Mouse (Mus musculus) embryo, embryonic 11 days (tissue): Measurements from ENCODE around the gene Slc18a2.

Source experiments
- DNase-seq: peaks from one replicate; pipeline ENCODE4 v3.0.0-alpha.2; 2015

Slc18a2 gene

GRCm38 (mm10) chr19:59280841-59281240, 20.1 kb downstream of the Slc18a2 start:
- no peak for DNase-seq

GRCm38 (mm10) chr19:59282001-59282400, 21.3 kb downstream of the Slc18a2 start:
- no peak for DNase-seq

- no peak for DNase-seq
Observed at GRCm38 (mm10) chr19:59289042-59289441, 28.3 kb downstream of the Slc18a2 start.

DNA sequence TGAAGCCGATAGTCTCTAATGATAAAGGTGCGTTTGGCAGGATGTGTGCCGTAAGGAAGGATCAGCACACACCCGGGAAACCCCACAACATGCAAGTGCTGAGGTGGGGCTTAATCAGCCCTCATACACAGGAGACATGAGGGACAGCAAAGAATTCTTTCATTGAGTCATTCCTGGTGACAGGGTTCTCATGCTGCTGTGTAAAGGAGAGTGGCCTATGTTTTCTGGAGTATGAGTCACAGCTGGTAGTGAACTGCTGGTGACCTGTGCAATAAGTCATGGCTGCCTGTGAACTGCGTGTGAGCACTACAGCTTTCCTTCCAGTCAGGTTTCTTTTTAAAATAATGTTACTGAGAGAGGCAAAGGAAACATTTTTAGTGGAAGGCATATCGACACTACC, 29.1 kb downstream of the Slc18a2 start:
- no peak for DNase-seq

DNA sequence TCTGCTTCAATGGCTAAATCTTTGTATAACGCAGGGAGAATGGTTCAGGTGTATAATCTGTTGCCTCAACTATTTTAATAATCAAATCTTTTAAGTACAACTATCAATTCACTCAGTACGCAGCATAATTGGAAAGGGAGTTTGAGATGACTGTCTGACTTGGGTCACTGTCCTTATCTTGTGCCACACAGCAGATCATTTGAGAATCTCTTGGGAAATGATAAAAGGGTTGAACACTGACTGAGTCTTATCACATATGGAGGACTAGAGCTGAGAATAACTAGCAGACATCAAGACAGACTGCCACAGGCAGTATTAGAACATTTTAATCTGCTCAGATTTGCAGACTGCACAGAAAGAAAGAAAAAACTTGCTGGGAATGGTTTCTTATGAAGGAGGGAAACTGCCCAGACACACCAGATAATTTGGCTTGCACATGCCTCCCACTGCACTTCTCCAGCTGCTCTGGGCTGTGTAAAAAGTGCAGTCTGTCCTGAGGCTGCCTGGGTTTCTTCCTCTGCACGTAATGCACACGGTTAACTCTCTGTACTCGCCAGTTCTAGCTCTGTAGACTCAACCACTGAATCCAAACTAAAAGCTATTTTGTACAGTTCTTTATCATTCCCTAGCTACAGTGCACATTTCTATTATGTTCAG, 31.6 kb downstream of the Slc18a2 start:
- no peak for DNase-seq

DNA sequence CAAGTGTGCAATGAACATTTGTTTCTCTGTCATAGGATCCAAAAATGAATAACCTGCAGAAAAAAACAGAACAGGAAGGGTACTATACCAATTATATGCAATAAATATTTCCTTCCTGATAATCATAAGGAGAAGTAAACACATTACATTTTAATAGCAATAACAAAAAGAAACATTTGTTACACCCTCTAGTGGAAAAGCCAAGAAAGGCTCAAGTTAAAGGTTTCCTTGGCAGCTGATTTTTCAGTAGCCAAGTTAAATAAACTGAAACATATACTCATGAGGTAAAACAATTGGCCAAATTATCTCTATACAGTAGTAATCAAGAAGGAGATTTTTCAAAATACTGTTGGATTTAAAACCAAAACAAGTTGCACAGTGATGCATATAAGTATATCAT, 54.6 kb downstream of the Slc18a2 start:
- no peak for DNase-seq

GRCm38 (mm10) chr19:59316571-59316970, 55.9 kb downstream of the Slc18a2 start:
- DNase-seq: peak; percentile 45

DNA sequence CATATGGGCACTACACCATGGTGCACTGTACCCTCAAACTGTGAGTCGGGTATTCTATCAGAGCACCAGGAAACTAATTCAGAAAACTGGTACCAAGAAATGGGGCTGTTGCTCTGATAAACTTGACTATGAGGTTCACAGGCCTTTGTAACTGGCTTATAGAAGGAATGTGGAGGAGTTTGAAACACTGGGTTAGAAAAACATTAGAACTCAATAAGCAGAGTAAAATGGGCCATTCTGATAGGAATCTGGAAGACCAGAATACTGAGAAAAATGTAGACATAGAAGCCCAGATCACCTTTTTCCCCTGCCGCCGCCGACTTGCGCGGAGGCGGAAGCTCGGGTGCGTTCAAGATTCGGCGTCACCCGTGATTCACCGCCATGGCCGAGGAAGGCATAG, 61.3 kb downstream of the Slc18a2 start, which contains the start of gene Rps12-ps3:
TSS of gene Rps12-ps3 (plus strand) at position 301 of the 400 bp plus-strand sequence.
- DNase-seq: no peak

GRCm38 (mm10) chr19:59330816-59331225, 70.1 kb downstream of the Slc18a2 start:
- DNase-seq: no peak

DNA sequence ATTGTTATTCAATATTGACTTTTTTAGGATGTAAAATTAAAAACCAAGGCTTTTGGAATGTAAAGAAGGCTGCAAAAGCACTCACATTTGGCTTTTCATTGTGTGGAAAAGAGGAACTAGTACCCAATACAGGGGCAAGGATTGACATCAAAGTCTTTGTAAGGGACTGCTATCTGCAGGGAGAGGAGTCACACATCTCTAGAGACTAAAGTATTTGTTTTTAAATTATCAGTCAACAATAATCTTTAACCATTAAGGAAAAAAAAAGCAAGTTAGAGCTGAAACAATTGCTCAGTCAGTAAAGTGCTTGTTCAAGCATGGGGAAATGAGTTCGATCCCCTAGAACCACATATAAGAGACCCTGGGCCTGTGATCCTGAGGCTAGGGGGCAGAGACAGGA, 76.0 kb downstream of the Slc18a2 start:
- no peak for DNase-seq

- DNase-seq: no peak
Observed at GRCm38 (mm10) chr19:59337872-59338681, 77.4 kb downstream of the Slc18a2 start.

GRCm38 (mm10) chr19:59339908-59340307, 79.2 kb downstream of the Slc18a2 start:
- no peak for DNase-seq

DNA sequence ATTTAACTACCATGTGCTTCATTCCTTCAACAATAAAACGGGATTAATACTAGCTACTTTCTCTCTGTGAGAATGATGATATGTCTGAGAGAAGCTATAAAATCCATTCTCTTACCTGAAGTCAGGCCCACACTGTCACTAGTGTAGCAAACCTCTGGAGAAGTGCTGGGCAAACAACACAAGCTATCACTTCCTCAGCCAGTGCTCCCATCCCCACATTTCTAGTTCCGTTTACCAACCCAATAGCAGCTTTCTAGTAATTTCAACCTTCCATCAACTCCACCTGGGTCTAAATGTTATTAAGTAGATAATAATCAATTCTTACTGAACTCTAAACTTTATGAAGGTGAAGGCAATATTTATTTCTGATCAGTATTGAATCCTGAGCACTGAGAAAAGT, 82.3 kb downstream of the Slc18a2 start:
- no peak for DNase-seq

GRCm38 (mm10) chr19:59344304-59344711, 83.6 kb downstream of the Slc18a2 start:
- DNase-seq: peak; percentile 43

- peak; percentile 69 for DNase-seq
Observed at GRCm38 (mm10) chr19:59345081-59345657, 84.5 kb downstream of the Slc18a2 start.
